Mouse (Mus musculus) liver, embryonic 13.5 days (tissue): ENCODE data around the gene Slc6a13. TPM values are rescaled to one million over a fixed set of nuclear protein-coding genes. Genes with fewer than 3 reads are reported as not detected.

Experiments used
- ATAC-seq: fragments of 200-750 bp; cut with Nextera tagmentation; 2 replicates; pipeline ENCODE4 v1.8.0; 2017; ENCODE audit warnings: low read depth, mild to moderate bottlenecking, moderate number of reproducible peaks, moderate library complexity
- DNase-seq: peaks from one replicate; pipeline ENCODE4 v3.0.0; 2022
- H3K27ac ChIP-seq: fragments of 300-500 bp; sonication (generic); 2 replicates; pipeline ENCODE4 v1.5.1; 2015; ENCODE audit warnings: moderate library complexity, mild to moderate bottlenecking, inconsistent platforms
- H3K27me3 ChIP-seq: fragments of 300-500 bp; sonication (generic); 2 replicates; pipeline ENCODE4 v1.6.1; 2015; ENCODE audit warnings: mild to moderate bottlenecking, inconsistent platforms
- H3K36me3 ChIP-seq: fragments of 300-500 bp; sonication (generic); 2 replicates; pipeline ENCODE4 v1.6.1; 2015; ENCODE audit warnings: mild to moderate bottlenecking, inconsistent platforms
- H3K4me1 ChIP-seq: fragments of 300-500 bp; sonication (generic); replicated peaks from 2 replicates; pipeline ENCODE4 v1.6.1; 2015; ENCODE audit warnings: inconsistent platforms
- H3K4me2 ChIP-seq: fragments of 300-500 bp; sonication (generic); 2 replicates; pipeline ENCODE4 v1.6.1; 2015; ENCODE audit warnings: inconsistent platforms, mild to moderate bottlenecking, moderate library complexity
- H3K4me3 ChIP-seq: fragments of 300-500 bp; sonication (generic); replicated peaks from 2 replicates; pipeline ENCODE4 v1.5.1; 2015; ENCODE audit warnings: mild to moderate bottlenecking, inconsistent platforms
- H3K9ac ChIP-seq: fragments of 300-500 bp; sonication (generic); 2 replicates; pipeline ENCODE4 v1.6.1; 2015; ENCODE audit warnings: mild to moderate bottlenecking, inconsistent platforms
- H3K9me3 ChIP-seq: fragments of 300-500 bp; sonication (generic); replicated peaks from 2 replicates; pipeline ENCODE4 v1.6.1; 2016; ENCODE audit warnings: inconsistent platforms
- WGBS: fragments of 180-500 bp; shearing (Covaris S2); methylation state at CpG from one replicate; pipeline ENCODE4 v1.1.7; 2015; ENCODE audit not compliant: insufficient replicate concordance; 5-methylcytosine and 5-hydroxymethylcytosine counted together
- polyA plus RNA-seq: library from polyadenylated mRNA; unstranded; fragments of >200 nt; fragmentation: Nextera tagmentation; extraction: Ambion mirVana; gene quantifications from 2 replicates; pipeline ENCODE4 v1.2.1, GENCODE M21; 2015

The Slc6a13 gene
- polyA plus RNA-seq, 1 experiment from 2014 or later = 18.6 TPM

DNA sequence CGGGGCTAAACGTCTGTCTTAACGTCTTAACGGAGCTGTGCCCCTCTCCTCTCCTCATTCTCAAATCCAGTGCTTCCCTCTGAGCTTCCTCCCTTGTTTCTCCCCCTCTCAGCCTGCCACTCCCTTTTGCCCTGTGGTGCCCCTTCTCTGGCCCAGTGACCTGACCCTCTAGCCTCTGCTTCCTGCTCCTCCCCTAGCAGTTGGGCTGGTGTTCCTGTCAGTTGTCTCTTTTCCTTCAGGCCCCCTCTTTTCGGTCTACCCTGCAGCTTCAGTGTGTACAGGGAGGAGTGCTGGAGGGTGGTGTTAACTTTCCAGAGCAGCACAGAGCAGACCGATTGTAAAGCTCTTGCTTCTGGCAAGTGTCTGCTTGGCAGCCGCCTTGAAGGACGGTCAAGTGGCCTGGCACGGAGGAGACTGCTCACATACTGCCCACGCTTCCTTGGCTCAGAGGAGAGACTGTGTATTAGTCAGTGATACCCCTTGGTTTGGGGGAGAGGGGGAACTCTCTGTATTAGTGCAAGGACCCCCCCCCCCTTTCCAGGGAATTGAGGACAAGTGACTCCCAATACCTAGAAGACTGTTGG is 26.6 kb downstream of the Slc6a13 start:
- no peak overlapping the region for H3K4me3 ChIP-seq
- H3K27ac ChIP-seq = no peak overlapping the region
- H3K9me3 ChIP-seq = no peaks in the 10 kb centered on the region
- H3K9ac ChIP-seq = no peak overlapping the region
- no peak overlapping the region for H3K4me2 ChIP-seq
- H3K36me3 ChIP-seq = no peaks in the 10 kb centered on the region
- peaks cover 16% of the 10 kb centered on the region for H3K4me1 ChIP-seq
- no peaks in the 10 kb centered on the region for H3K27me3 ChIP-seq
- no peak for DNase-seq
- WGBS = 45% methylated on average over 10 of the region's 10 CpGs
- no peak for ATAC-seq

- no peaks in the 10 kb centered on the region for H3K27me3 ChIP-seq
- no peak overlapping the region for H3K4me2 ChIP-seq
- H3K27ac ChIP-seq = no peak overlapping the region
- no peaks in the 10 kb centered on the region for H3K36me3 ChIP-seq
- H3K4me1 ChIP-seq = peaks cover 16% of the 10 kb centered on the region
- no peak overlapping the region for H3K4me3 ChIP-seq
- no peak overlapping the region for H3K9ac ChIP-seq
- WGBS = 65% methylated on average over 9 of the region's 9 CpGs
- ATAC-seq (no peak), DNase-seq (no peak)
- H3K9me3 ChIP-seq = no peaks in the 10 kb centered on the region
Measured at GRCm38 (mm10) chr6:121328417-121328884, 28.4 kb downstream of the Slc6a13 start.

DNA sequence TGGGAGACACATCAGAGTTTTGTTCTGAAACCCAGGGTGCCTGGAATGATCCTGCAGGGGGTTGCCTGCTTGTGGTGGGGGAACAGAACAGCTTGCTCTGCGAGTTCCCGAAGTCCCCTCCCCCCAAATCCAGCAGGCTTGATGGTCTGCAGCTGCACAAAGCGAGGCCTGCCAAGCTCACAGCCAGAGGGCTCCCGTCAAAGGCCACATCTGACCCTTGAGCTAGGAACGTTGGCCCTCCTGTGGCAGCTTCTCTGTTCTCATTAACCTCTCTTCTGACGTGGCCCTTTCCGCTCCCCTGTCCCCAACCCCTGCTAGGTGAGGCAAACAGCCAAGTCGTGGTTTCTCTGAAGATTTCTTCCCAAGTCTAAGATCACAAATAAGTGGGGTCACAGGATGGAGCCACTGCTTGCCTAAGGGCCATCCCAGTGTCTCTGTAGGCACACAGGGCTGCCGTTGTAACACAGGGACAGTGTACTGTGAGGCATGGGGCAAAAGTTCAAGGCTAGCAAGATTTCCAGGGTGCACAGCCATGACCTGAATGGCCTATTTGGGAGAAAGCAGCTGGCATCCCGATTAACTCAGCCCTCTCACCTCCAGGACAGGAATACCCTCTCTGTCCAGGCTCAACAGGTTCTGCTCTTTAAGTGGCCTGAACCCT is 30.0 kb downstream of the Slc6a13 start:
- Histone ChIP-seq H3K4me1 (peaks cover 16% of the 10 kb centered on the region), H3K9me3 (no peaks in the 10 kb centered on the region), H3K9ac (no peak overlapping the region), H3K27ac (no peak overlapping the region), H3K4me2 (no peak overlapping the region), H3K36me3 (no peaks in the 10 kb centered on the region), H3K4me3 (no peak overlapping the region), H3K27me3 (no peaks in the 10 kb centered on the region)
- DNase-seq = no peak
- peak; percentile 43; the same call in 1 of the 2 replicates for ATAC-seq
- 38% methylated on average over 10 of the region's 10 CpGs for WGBS

DNA sequence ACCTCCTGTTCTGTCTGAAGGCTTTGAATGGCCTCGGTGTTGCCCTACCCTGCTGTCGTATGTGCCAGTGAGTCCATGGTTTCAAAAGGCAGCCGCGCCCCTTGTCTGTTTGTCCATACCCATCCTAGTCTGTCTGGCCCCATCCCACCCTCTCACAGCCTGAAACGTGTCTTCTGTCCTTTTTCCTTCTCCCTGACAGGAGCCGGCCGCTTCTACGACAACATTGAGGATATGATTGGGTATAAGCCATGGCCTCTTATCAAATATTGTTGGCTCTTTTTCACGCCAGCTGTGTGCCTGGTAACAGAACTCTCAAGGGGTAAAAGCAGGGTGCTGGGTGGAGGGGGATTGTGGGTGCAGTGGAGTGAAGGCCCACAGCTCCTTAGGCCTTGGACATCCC is 35.8 kb downstream of the Slc6a13 start:
- H3K9ac ChIP-seq = peak overlapping the region; percentile 53; the same call in 1 of the 2 replicates
- 0 out of 2 replicates have a peak, but pooled peaks cover 4% of the 10 kb centered on the region for H3K27me3 ChIP-seq
- no peak overlapping the region for H3K4me3 ChIP-seq
- peaks cover 27% of the 10 kb centered on the region for H3K4me1 ChIP-seq
- H3K4me2 ChIP-seq = peak overlapping the region; percentile 58; the same call in 1 of the 2 replicates
- H3K27ac ChIP-seq = peak overlapping the region; percentile 58
- DNase-seq (no peak), ATAC-seq (no peak)
- H3K9me3 ChIP-seq = no peaks in the 10 kb centered on the region
- 0 out of 2 replicates have a peak, but pooled peaks cover 2% of the 10 kb centered on the region for H3K36me3 ChIP-seq
- WGBS = 77% methylated on average over 9 of the region's 9 CpGs

DNA sequence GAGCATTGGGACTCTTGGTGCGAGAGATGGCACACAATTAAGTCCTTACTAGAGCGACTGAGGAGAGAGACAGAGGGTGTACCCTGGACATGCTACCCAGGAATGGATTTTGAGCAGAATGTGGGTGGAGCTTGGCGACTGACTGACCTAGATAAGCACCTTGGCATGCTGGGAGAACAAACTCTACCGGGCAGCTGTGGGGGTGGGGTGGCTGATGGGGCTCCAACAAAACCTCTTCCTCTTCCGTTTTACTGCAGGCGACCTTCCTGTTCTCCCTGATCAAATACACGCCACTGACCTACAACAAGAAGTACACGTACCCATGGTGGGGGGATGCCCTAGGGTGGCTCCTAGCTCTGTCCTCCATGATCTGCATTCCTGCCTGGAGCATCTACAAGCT is 36.5 kb downstream of the Slc6a13 start:
- no peaks in the 10 kb centered on the region for H3K9me3 ChIP-seq
- H3K4me1 ChIP-seq = peaks cover 27% of the 10 kb centered on the region
- H3K27me3 ChIP-seq = 0 out of 2 replicates have a peak, but pooled peaks cover 4% of the 10 kb centered on the region
- H3K4me2 ChIP-seq = peak overlapping the region; percentile 58
- H3K9ac ChIP-seq = peak overlapping the region; percentile 53
- peak; percentile 90 for ATAC-seq
- 0 out of 2 replicates have a peak, but pooled peaks cover 2% of the 10 kb centered on the region for H3K36me3 ChIP-seq
- peak; percentile 75 for DNase-seq
- H3K27ac ChIP-seq = peak overlapping the region; percentile 58; the same call in 1 of the 2 replicates
- 12% methylated on average over 8 of the region's 8 CpGs for WGBS
- H3K4me3 ChIP-seq = peak overlapping the region; percentile 46

DNA sequence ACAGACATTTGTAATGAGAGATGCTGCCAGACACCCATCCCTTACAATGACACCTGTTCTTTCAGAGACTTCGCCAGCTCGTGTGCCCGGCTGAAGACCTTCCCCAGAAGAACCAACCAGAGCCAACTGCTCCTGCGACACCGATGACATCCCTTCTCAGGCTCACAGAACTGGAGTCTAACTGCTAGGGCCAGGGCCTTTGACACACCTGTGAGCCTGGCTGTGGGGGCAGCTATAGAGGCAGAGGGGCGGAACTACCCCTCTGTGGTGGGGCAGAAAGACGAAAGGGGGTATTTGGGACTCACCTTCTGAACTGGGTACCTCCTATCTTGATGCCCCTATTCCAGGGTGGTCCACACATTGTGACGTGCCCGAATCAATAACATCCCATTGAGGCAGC is 37.2 kb downstream of the Slc6a13 start:
- ATAC-seq (no peak), DNase-seq (no peak)
- 83% methylated on average over 9 of the region's 9 CpGs for WGBS
- Histone ChIP-seq H3K9me3 (no peaks in the 10 kb centered on the region), H3K9ac (no peak overlapping the region), H3K27me3 (0 out of 2 replicates have a peak, but pooled peaks cover 8% of the 10 kb centered on the region), H3K4me2 (peak overlapping the region; percentile 58), H3K27ac (peak overlapping the region; percentile 53; the same call in 1 of the 2 replicates), H3K36me3 (0 out of 2 replicates have a peak, but pooled peaks cover 2% of the 10 kb centered on the region), H3K4me1 (peaks cover 27% of the 10 kb centered on the region), H3K4me3 (peak overlapping the region; percentile 46)

GRCm38 (mm10) chr6:121337770-121338518 is 37.9 kb downstream of the Slc6a13 start:
- Histone ChIP-seq H3K9ac (no peak overlapping the region), H3K4me2 (peak overlapping the region; percentile 58; the same call in 1 of the 2 replicates), H3K27ac (no peak overlapping the region), H3K4me3 (no peak overlapping the region), H3K36me3 (0 out of 2 replicates have a peak, but pooled peaks cover 2% of the 10 kb centered on the region), H3K9me3 (no peaks in the 10 kb centered on the region), H3K4me1 (peaks cover 27% of the 10 kb centered on the region), H3K27me3 (0 out of 2 replicates have a peak, but pooled peaks cover 8% of the 10 kb centered on the region)
- 30% methylated on average over 3 of the region's 3 CpGs for WGBS
- ATAC-seq (peak; percentile 49), DNase-seq (peak; percentile 62)

- WGBS = 56% methylated on average over 4 of the region's 4 CpGs
- ATAC-seq = no peak
- no peak for DNase-seq
- Histone ChIP-seq H3K27me3 (0 out of 2 replicates have a peak, but pooled peaks cover 8% of the 10 kb centered on the region), H3K36me3 (0 out of 2 replicates have a peak, but pooled peaks cover 2% of the 10 kb centered on the region), H3K4me2 (no peak overlapping the region), H3K4me3 (no peak overlapping the region), H3K27ac (no peak overlapping the region), H3K4me1 (peaks cover 27% of the 10 kb centered on the region), H3K9ac (no peak overlapping the region), H3K9me3 (no peaks in the 10 kb centered on the region)
Measured at GRCm38 (mm10) chr6:121338519-121338896, 38.5 kb downstream of the Slc6a13 start.

DNA sequence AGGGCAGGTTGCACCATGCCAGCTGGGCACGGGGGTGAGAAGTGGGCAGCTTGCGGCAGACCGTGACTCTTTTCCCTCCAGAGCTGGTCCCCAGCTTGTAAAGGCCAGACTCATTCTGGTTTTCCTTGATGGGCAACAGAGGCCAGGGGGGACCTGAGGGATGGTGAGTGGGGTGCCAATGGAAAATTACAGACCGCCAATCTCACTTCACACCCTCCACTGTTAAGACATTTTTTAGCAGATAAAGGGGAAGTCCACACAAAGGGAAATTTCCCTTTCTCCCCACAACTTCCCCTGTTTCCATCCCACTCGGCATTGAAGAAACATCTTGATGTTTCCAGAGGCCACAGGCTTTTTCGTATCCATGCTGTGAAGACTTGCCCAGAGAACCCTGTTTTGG is 41.6 kb downstream of the Slc6a13 start:
- Histone ChIP-seq H3K4me3 (no peak overlapping the region), H3K27me3 (0 out of 2 replicates have a peak, but pooled peaks cover 8% of the 10 kb centered on the region), H3K27ac (no peak overlapping the region), H3K36me3 (no peaks in the 10 kb centered on the region), H3K9me3 (no peaks in the 10 kb centered on the region), H3K4me2 (no peak overlapping the region), H3K4me1 (peaks cover 17% of the 10 kb centered on the region), H3K9ac (no peak overlapping the region)
- DNase-seq (no peak), ATAC-seq (no peak)
- whole genome bisulfite sequencing = 47% methylated on average over 6 of the region's 6 CpGs

GRCm38 (mm10) chr6:121343026-121343770 is 43.2 kb downstream of the Slc6a13 start, which contains the start of gene Slc6a12:
Gene Slc6a12, plus strand, starts transcription at chr6:121343076.
- ATAC-seq = no peak
- WGBS = 58% methylated on average over 15 of the region's 15 CpGs
- H3K9ac ChIP-seq = no peak within 1 kb of the TSS
- no peaks in the 10 kb centered on the region for H3K9me3 ChIP-seq
- DNase-seq = no peak
- peaks cover 4% of the 10 kb centered on the region for H3K4me1 ChIP-seq
- H3K36me3 ChIP-seq = no peaks in the 10 kb centered on the region
- H3K4me2 ChIP-seq = no peak within 1 kb of the TSS
- H3K27ac ChIP-seq = no peak within 1 kb of the TSS
- H3K4me3 ChIP-seq = no peak within 1 kb of the TSS
- 0 out of 2 replicates have a peak, but pooled peaks cover 8% of the 10 kb centered on the region for H3K27me3 ChIP-seq
